Mouse (Mus musculus) adrenal gland, adult 18-20 months (tissue): ENCODE results near the gene Calm1. TPM values are rescaled to one million over a fixed set of nuclear protein-coding genes. Genes with fewer than 3 reads are reported as not detected.
A peak's percentile ranks its signal among the peaks of the same experiment; 100 is the strongest.
"Not testable (repeated sequence)": the region's sequence is repeated elsewhere in the genome, so short reads cannot be mapped to it uniquely, and the experiment has no call there.

Experiments used
- DNase-seq, 2 experiments: peaks; one replicate each; pipeline ENCODE4 v3.0.0; 2021 to 2022; ENCODE audit warnings: low spot score in 2 of 2
- total RNA-seq, 2 experiments: library from RNA; stranded (reverse); gene quantifications; 1 replicate in 1 of 2; 2 replicates in 1 of 2; pipeline ENCODE4 v1.2.3; 2021

Gene Calm1
- total RNA-seq, 2 experiments from 2014 or later = 397 to 428 TPM

- DNase-seq = peak; percentile 35 to 38
Measured at GRCm38 (mm10) chr12:100187756-100188430, 11.3 kb upstream of the Calm1 start.

DNA sequence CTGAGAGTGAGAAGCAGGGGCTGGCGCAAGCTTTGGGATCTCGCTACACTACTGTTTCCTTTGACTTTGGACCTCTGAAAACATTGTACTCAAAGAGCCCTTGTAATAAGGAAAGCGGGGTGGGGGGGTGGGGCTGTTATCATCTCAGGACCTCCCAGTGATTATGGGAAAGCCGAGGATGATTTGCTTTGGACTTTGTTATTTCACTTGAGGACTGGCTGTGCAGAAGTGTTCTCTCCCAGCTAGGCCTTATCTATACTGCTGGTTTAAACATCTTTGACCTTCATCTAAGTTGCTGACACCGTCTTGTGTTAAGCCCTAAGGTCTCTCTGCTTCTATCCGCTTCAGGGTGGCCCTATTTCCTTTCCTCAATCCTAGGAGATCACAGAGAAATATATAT is 8.4 kb upstream of the Calm1 start:
- no peak for DNase-seq

GRCm38 (mm10) chr12:100194181-100194580 is 5.1 kb upstream of the Calm1 start:
- DNase-seq = no peak

DNA sequence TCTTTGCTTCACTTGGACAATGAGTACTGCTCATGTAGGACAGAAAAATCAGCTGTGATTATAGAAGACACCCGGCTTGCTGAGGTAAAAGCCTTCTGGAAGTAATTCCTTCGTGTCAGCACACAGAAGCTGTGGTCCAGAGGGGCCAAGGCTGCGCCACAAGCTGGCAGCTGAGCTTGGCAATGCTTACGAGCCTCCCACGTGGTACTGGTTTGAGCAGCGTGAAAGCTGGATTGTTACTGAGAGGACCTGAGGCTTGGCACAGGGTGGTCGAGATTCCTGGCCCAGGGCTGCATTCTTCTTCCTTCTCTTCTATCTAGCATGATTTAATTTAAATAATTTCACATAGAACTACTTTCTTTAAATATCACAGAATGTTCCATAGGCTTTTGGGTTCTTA is 2.4 kb upstream of the Calm1 start:
- no peak for DNase-seq

DNA sequence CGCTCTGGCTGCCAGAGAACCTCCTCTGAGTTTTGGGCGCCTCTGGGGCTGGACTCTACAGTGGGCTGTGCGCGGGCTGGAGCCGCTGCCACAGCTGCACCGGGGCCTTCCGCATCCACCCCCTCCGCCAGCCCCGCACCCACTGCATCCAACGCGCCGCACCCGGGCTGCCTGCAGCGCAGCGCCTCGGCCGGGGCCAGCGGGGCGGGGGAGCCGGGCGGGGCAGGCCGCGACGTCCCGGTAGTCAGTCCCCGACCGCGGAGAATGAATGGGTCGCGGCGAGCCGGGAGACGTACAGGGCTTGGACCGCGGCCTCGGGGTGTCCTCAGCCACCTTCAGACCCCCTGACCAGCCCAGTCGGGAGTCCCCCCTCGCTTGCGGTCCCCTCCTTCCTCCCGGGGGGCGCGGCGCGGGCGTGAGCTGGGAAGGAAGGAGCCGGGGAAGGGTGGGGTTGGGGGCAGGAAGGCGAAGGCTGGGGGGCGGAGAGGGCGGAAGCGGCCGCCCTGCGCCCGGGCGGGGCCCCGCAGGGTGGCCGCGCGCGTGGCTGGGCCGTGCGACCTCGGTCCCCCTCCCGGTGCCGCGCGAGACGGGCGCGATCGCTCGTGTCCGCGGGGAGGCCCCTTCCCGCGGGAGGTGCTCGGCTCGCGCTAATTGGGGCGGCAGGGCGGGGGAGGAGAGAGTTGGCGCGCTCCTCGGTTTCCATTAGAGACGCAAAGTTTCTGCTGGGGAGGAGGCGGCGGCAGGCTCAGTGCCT is 833 bp downstream of the Calm1 start:
- DNase-seq = peak; percentile 71 to 77

GRCm38 (mm10) chr12:100200645-100201362 is 1.6 kb downstream of the Calm1 start:
- no peak for DNase-seq

- no peak for DNase-seq
Measured at GRCm38 (mm10) chr12:100201363-100201711, 2.1 kb downstream of the Calm1 start.

GRCm38 (mm10) chr12:100201838-100202237 is 2.6 kb downstream of the Calm1 start:
- DNase-seq = peak; percentile 85 to 87

DNA sequence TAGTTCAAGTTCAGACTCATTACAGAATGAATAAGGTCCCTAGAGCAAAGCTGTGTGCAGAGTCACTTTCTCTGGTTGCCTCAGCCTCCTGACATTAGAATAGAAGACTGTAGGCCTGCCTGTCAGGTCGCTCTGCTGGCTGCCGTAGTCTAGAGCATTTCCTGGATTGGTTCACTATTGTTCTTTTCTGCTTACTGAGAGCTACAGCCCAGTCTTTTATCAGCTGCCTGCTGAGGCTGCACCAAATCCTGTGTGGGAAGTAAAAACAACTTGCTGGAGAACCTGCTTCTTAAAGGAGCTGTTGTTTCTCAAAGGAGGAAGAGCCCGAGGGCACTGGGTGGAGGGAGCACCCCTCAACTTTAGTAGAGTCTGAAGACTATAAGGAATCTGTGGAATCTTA is 4.5 kb downstream of the Calm1 start:
- DNase-seq = no peak

DNA sequence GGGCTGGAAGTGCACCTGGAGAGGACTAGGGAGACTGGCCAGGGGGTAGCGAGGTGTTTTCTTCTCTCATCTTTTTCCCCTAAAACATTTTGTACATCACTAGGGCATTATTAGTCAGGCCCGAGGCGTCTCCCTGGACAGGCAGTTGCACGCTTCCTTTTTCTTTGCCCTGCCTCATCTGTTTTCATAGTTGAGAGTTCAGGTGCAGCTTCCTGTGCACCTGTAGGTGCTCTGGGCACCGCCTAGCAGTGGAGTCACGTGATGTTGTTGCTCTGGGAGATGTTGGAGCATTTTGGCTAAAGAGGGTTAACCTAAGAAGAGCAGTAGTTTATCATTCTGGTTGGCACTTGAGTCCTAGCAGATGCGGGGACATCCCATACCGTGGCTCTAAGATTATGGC is 5.9 kb downstream of the Calm1 start:
- no peak for DNase-seq

- no peak for DNase-seq
Measured at GRCm38 (mm10) chr12:100206521-100206920, 7.3 kb downstream of the Calm1 start.

DNA sequence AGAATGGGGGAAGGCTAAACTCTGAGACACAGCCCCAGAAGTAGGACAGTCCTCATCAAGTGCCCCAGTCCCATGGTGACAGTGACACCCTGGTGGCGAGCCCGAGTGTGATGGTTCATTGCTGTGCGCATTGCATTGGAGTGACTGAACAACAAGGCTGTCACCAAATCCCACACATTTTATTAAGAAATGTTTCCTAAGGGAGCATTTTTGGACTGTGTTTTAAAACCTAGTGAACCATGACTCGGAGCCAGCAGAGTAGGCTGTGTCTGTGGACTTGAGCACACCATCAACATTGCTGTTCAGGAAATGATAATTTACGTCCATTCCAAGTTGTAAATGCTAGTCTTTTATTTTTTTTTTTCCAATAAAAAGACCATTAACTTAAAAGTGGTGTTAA is 7.7 kb downstream of the Calm1 start:
- DNase-seq = no peak

DNA sequence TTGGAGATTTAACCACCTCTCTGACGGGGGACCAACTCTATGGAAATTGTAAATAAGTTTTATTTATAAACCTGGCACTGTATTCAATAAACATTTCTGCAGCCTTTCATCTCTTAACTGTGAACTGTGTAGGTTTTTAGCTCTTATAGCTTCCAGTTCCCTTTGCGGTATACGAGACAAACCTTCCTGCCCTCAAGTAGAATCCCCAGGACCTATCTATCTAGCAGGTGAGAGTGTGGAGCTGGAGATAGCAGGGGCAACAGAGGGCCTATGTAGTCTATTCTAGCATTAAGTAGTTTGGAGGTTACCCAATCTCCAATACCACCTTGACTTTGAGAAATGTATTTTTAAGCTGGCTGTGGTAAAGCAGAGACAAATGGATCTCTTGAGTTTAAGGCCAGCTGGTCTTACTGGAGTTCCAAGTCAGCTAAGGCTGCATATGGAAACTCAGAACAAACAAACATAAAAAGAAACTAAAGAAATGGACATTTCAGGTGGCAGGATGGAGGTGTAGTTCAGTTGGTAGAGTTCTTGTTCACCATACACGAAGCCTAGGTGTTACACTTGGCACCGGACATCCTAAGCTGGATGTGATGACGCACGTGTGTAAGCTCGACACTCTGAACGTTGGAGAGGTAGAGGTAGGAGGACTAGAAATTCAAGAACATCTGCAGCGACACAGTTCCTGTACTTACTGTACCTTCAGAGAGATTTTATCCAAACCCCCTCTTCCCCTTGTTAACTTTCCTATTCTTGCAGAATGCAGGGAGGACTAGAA is 10.7 kb downstream of the Calm1 start:
- DNase-seq = no peak

DNA sequence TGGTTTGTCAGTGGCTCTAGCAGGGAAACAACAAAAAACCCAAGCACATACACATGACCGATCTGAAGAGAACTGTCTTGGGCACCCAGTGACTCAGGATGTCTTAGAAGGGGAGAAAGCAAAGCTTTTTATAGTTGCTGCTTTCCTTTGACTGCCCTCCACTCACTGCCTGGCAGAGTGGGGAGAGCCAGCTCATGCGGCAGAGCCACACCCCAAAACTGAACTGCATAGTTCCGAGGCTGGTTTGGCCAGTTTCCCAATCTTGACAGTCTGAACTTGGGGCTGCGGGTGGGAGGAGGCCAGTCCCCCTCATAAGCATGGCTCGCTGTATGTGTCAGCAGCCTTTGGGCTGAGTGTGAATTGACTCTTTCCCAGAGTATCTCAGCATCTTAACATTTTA is 11.7 kb downstream of the Calm1 start:
- DNase-seq = no peak

- no peak for DNase-seq
Measured at GRCm38 (mm10) chr12:100211453-100212185, 12.4 kb downstream of the Calm1 start.

DNA sequence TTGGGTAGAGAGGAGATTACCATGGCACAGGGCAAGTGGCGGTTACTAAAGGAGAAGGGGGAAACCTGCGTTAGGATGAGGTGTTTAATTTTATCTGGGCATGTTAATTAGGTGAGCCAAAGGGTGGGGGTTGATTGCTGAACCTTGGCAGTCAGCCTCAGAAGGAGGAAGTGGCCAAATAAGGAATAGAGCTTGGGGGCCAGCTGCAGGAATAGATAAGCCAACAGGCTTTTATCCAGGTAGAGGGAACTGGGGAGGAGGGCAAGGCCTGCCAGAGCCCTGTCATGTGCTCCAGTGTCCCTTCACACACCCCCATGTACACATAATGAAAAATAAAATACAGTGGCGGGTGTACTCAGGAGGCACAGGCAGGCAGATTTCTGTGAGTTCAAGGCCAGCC is 13.2 kb downstream of the Calm1 start:
- no peak for DNase-seq

DNA sequence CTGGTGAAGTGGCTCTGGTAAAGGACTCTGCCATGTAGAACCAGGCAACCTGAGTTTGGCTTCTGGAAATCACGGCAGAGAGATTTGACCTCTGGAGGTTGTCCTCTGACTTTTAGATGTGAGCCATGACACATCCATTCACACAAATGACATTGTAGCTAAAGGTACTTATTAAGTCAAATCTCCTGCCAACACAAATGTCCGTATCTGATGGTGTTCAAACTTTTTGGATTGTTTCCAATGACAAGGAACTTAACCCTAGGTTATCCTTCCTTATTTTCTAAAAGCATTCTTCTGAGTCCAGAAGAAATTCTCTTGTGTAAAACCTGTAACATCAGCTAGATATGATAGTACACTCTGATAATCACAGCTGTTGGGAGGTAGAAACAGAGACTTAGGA is 13.9 kb downstream of the Calm1 start:
- no peak for DNase-seq

DNA sequence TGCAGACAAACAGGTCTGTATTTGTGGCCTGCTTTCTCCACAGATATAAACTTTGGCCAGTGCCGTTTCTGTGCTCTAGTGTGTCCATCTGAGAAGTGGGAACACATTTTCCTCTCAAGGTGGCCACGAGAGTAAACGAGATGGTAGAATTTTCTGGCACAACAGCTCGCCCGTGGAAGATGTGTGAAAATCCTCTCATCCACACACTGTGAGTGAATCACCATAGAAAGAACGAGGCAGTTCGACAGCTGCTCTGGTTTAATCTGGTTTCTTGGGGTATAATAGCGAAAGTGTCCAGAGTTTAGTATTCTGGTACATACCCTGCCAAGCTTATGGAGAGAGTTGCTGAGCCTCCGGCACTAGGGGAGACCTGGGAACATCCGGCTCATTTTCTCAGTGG is 14.9 kb downstream of the Calm1 start:
- no peak for DNase-seq

- DNase-seq = no peak
Measured at GRCm38 (mm10) chr12:100214738-100215137, 15.5 kb downstream of the Calm1 start.

GRCm38 (mm10) chr12:100217087-100217486 is 17.9 kb downstream of the Calm1 start:
- not testable (repeated sequence) for DNase-seq

DNA sequence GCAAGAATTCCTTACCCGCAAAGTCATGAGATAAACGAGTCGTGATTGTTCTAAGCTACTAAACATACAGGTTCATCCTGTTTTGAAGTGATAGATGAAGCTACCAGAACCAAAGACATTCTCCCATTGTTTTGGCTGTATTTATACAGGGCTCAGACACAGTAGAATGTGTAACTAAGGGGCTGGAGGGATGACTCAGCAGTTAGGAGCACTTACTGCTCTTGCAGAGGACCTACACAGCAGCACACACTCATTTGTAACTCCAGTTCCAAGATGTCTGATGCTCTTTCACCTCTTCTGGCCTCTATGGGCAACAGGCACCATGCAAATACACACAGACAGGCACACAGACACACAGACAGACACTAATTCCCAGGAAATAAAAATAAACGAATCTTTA is 20.8 kb downstream of the Calm1 start:
- no peak for DNase-seq
